Mouse (Mus musculus) stomach, embryonic 14.5 days (tissue): ENCODE results near the gene Iglon5. TPM values are rescaled to one million over a fixed set of nuclear protein-coding genes. Genes with fewer than 3 reads are reported as not detected.
A peak's percentile ranks its signal among the peaks of the same experiment; 100 is the strongest.

Source experiments
- ATAC-seq: fragments of 200-750 bp; cut with Nextera tagmentation; 2 replicates; pipeline ENCODE4 v1.8.0; 2017; ENCODE audit warnings: low read depth, moderate TSS enrichment; ENCODE audit not compliant: insufficient number of reproducible peaks, insufficient read depth, low FRiP score
- H3K27ac ChIP-seq: fragments of 300-500 bp; sonication (generic); 2 replicates; pipeline ENCODE4 v1.5.1; 2014; ENCODE audit warnings: mild to moderate bottlenecking, low read length, moderate library complexity, mixed read lengths
- H3K27me3 ChIP-seq: fragments of 300-500 bp; sonication (generic); 2 replicates; pipeline ENCODE4 v1.6.1; 2014; ENCODE audit warnings: low read length, control low read depth, mixed read lengths; ENCODE audit not compliant: control insufficient read depth, insufficient read depth
- H3K36me3 ChIP-seq: fragments of 300-500 bp; sonication (generic); 2 replicates; pipeline ENCODE4 v1.6.1; 2014; ENCODE audit warnings: mild to moderate bottlenecking, control low read depth, low read length, moderate library complexity, mixed read lengths; ENCODE audit not compliant: control insufficient read depth, insufficient read depth
- H3K4me1 ChIP-seq: fragments of 300-500 bp; sonication (generic); 2 replicates; pipeline ENCODE4 v1.6.1; 2014; ENCODE audit warnings: low read length, control low read depth, mixed read lengths; ENCODE audit not compliant: control insufficient read depth, insufficient read depth
- H3K4me2 ChIP-seq: fragments of 300-500 bp; sonication (generic); replicated peaks from 2 replicates; pipeline ENCODE4 v1.6.1; 2014; ENCODE audit warnings: low read depth, low read length, control low read depth
- H3K4me3 ChIP-seq: fragments of 300-500 bp; sonication (generic); 2 replicates; pipeline ENCODE4 v1.5.1; 2014; ENCODE audit warnings: low read depth, low read length, control low read depth
- H3K9ac ChIP-seq: fragments of 300-500 bp; sonication (generic); replicated peaks from 2 replicates; pipeline ENCODE4 v1.6.1; 2014; ENCODE audit warnings: low read depth, mild to moderate bottlenecking, control low read depth, low read length, moderate library complexity, mixed read lengths
- H3K9me3 ChIP-seq: fragments of 300-500 bp; sonication (generic); 2 replicates; pipeline ENCODE4 v1.6.1; 2016; ENCODE audit warnings: low read depth, low read length, control low read depth; ENCODE audit not compliant: control insufficient read depth
- WGBS: fragments of 180-500 bp; shearing (Covaris S2); extraction: QIAGEN DNeasy Blood & Tissue Kit; methylation state at CpG from one replicate; pipeline ENCODE4 v1.1.7; 2014; 5-methylcytosine and 5-hydroxymethylcytosine counted together
- microRNA-seq: library from miRNA; unstranded; fragments of <30 nt; microRNA quantifications from one replicate; pipeline ENCODE4, GENCODE M21; 2016
- polyA plus RNA-seq: library from polyadenylated mRNA; unstranded; fragments of >200 nt; fragmentation: Nextera tagmentation; extraction: Ambion mirVana; gene quantifications from 2 replicates; pipeline ENCODE4 v1.2.1, GENCODE M21; 2014

Gene Iglon5
- polyA plus RNA-seq, 1 experiment from 2014 or later = 0.75 TPM

- no peaks in the 10 kb centered on the region for H3K27me3 ChIP-seq
- WGBS = 46% methylated on average over 4 of the region's 4 CpGs
- no peak overlapping the region for H3K27ac ChIP-seq
- H3K36me3 ChIP-seq = no peaks in the 10 kb centered on the region
- H3K4me1 ChIP-seq = no peaks in the 10 kb centered on the region
- no peaks in the 10 kb centered on the region for H3K9me3 ChIP-seq
- no peak overlapping the region for H3K4me2 ChIP-seq
- no peak overlapping the region for H3K4me3 ChIP-seq
- no peak overlapping the region for H3K9ac ChIP-seq
- no peak for ATAC-seq
Measured at GRCm38 (mm10) chr7:43429500-43429899, 60.4 kb downstream of the Iglon5 start.

DNA sequence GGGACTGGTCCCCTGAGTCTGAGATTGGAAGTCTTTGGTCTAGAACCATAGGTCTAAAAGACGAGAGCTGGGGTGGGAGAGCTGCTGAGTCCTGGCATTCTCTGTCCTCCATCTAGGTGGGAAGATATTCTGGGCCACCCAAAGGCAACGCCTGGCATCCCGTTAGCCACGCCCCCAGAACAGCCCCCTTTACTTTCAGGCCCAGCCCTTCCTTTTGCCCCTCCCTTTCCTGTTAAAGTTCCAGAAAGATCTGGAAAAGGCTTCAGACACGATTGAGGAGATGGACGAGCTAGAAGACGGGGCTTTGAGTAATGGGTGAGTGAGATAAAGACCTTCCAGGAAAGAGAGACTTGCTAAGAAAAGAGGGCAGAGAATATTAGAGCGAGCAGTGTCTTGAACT is 62.5 kb downstream of the Iglon5 start, which contains the start of gene Lim2:
Lim2 (plus strand) TSS at position 265 of the 400 bp plus-strand sequence.
- no peak within 1 kb of the TSS for H3K4me2 ChIP-seq
- no peaks in the 10 kb centered on the region for H3K4me1 ChIP-seq
- H3K27ac ChIP-seq = no peak within 1 kb of the TSS
- H3K4me3 ChIP-seq = no peak within 1 kb of the TSS
- H3K27me3 ChIP-seq = no peaks in the 10 kb centered on the region
- no peaks in the 10 kb centered on the region for H3K9me3 ChIP-seq
- no peaks in the 10 kb centered on the region for H3K36me3 ChIP-seq
- 81% methylated on average over 8 of the region's 8 CpGs for WGBS
- H3K9ac ChIP-seq = no peak within 1 kb of the TSS
- ATAC-seq = no peak

DNA sequence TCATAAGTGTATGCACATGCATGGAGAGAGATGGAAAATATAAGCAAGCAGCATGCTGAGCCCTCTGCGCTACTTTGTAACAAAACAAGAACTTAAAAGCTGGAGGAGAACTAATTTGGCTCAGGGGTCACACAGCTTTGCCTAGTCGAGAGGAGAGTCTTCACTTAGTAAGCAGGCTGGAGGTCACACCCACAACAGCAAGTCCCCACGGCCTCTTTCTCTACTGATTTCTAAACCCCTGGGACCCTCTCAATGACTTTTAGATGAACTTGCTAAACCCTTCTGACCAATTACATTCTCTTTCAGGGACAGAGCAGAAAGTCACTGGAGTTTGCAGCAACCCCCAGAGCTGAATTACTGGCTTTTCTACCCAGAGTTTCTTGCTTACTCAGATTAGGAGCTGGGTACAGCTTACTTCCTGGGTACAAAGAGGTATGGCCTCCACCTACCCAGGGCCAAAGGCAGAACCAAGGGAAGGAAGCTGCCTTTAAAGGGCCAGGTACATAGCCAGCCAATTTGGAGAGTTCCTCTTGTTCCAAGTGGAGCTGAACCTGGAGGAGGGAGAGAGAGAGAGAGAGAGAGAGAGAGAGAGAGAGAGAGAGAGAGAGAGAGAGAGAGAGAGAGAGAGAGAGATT is 65.8 kb downstream of the Iglon5 start:
- H3K27ac ChIP-seq = no peak overlapping the region
- H3K36me3 ChIP-seq = no peaks in the 10 kb centered on the region
- H3K4me1 ChIP-seq = no peaks in the 10 kb centered on the region
- H3K27me3 ChIP-seq = no peaks in the 10 kb centered on the region
- 69% methylated on average over 3 of the region's 3 CpGs for WGBS
- H3K9ac ChIP-seq = no peak overlapping the region
- no peaks in the 10 kb centered on the region for H3K9me3 ChIP-seq
- no peak overlapping the region for H3K4me2 ChIP-seq
- ATAC-seq = no peak
- no peak overlapping the region for H3K4me3 ChIP-seq

DNA sequence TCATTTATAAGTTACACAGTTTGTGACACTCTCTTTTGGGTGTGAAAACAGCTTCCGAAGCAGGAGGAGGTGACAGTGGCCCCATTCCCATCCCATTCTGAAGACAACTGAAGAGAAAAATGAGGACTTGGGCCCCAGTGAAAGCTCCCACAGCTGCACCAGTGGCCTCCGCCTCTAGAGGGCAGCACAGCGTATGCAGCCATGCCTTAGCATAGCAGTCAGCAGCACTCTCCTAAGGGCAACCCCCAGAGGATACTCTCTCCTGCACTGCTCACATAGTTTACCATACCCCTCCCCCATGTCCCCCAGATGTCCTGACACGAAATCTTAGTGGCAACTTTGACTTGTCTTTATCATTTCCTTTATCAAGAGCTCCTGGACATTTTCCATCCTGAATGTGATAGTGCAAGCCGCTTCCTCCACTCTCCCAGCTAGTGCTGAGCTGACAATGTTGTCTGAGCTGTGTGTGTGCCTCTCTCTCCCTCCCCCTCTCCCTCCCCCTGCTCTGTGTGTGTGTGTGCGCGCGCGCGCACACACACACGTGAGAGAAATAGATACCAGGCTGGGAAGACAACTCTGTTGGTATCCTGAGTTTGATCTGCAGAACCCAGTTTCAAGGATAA is 66.8 kb downstream of the Iglon5 start:
- H3K4me3 ChIP-seq = no peak overlapping the region
- ATAC-seq = peak; percentile 78; the same call in 1 of the 2 replicates
- no peaks in the 10 kb centered on the region for H3K36me3 ChIP-seq
- H3K4me2 ChIP-seq = no peak overlapping the region; the same call in 1 of the 2 replicates
- no peak overlapping the region for H3K27ac ChIP-seq
- 8% methylated on average over 11 of the region's 11 CpGs for whole genome bisulfite sequencing
- H3K9ac ChIP-seq = no peak overlapping the region
- H3K9me3 ChIP-seq = no peaks in the 10 kb centered on the region
- H3K4me1 ChIP-seq = no peaks in the 10 kb centered on the region
- no peaks in the 10 kb centered on the region for H3K27me3 ChIP-seq

Small RNAs within 50 kb of the gene (microRNA-seq; reads per million reads assigned to microRNA genes)
- 0.78 reads per million for gene Mir7051

Other genes with a start within 250 kb of the Iglon5 start
- gene Zfp715, start 176.8 kb downstream of the Iglon5 start, polyA plus RNA-seq = 14.0 and 15.5 TPM in 2 replicates
- 0.25 TPM in 1 of 2 replicates, not detected in the other for gene Siglecf, start 138.7 kb downstream of the Iglon5 start, polyA plus RNA-seq
- 0.15 and 0.19 TPM in 2 replicates for gene Siglecg, start 81.9 kb downstream of the Iglon5 start, polyA plus RNA-seq
- not detected in 2 replicates for gene Lim2, start 62.4 kb downstream of the Iglon5 start, polyA plus RNA-seq
- 0.39 and 1.4 TPM in 2 replicates for gene Nkg7, start 53.0 kb downstream of the Iglon5 start, polyA plus RNA-seq
- not detected in 2 replicates for gene Cldnd2, start 49.3 kb downstream of the Iglon5 start, polyA plus RNA-seq
- 290 and 313 TPM in 2 replicates for gene Etfb, start 46.0 kb downstream of the Iglon5 start, polyA plus RNA-seq
- 0.30 and 0.46 TPM in 2 replicates for gene Gm45233, start 45.9 kb downstream of the Iglon5 start, polyA plus RNA-seq
- 3.0 and 6.1 TPM in 2 replicates for gene Vsig10l, start 26.9 kb downstream of the Iglon5 start, polyA plus RNA-seq
- not detected in 2 replicates for gene 4931406B18Rik, start 15.9 kb upstream of the Iglon5 start, polyA plus RNA-seq
- gene Cd33, start 54.4 kb upstream of the Iglon5 start, polyA plus RNA-seq = 1.9 and 4.3 TPM in 2 replicates
- 3.2 and 5.0 TPM in 2 replicates for gene Zfp658, start 72.2 kb upstream of the Iglon5 start, polyA plus RNA-seq
- gene Zfp719, start 89.5 kb upstream of the Iglon5 start, polyA plus RNA-seq = 14.7 and 14.8 TPM in 2 replicates
- gene Zfp819, start 117.1 kb upstream of the Iglon5 start, polyA plus RNA-seq = 0.23 and 0.36 TPM in 2 replicates
- 0.17 TPM in 1 of 2 replicates, not detected in the other for gene Ceacam18, start 144.6 kb upstream of the Iglon5 start, polyA plus RNA-seq
- 0.80 and 0.95 TPM in 2 replicates for gene Siglece, start 170.1 kb upstream of the Iglon5 start, polyA plus RNA-seq
- 11.0 TPM in 2 replicates for gene Ctu1, start 181.9 kb upstream of the Iglon5 start, polyA plus RNA-seq
- 0.32 TPM in 1 of 2 replicates, not detected in the other for gene Klk14, start 200.3 kb upstream of the Iglon5 start, polyA plus RNA-seq
- gene Klk13, start 222.5 kb upstream of the Iglon5 start, polyA plus RNA-seq = 1.6 and 1.8 TPM in 2 replicates